Mouse (Mus musculus): ENCODE results near the gene Rnd1.

GRCm38 (mm10) chr15:98615751-98616150 lies 61.5 kb downstream of the Rnd1 start:
- TF ChIP-seq CTCF (IDR thresholded peaks at IDR 0.05; ENCODE audit: low read depth) (no peak), EP300 (IDR thresholded peaks at IDR 0.05; ENCODE audit: low read depth) (no peak)

All from liver, embryonic 14.5 days (tissue).